Mouse (Mus musculus) R1 (cell line): Measurements from ENCODE around the gene Cblb.

Experiments
- DNase-seq: peaks from one replicate; pipeline ENCODE4 v3.0.0-alpha.2; 2018; ENCODE audit warnings: low read depth, low spot score

Gene Cblb

DNA sequence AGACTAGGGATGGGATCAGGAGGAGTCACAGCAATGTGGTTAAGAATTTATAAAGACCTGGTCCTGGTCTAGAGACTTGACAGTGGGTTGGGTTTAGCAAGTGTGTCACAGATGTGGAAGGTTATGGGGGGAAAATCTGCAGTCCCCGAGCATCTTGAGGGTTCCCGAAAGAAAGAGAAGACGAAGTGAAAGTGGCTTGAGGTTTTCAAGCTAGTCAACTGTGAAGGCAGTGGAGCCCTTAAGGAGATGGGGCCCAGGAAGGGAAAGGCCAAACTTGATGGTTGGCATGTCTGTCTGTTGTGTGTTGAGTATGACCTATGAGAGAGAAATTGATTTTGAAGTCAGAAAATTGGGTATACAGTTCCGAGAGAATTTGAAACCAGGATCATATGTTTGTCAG is 7.3 kb downstream of the Cblb start:
- no peak for DNase-seq

DNA sequence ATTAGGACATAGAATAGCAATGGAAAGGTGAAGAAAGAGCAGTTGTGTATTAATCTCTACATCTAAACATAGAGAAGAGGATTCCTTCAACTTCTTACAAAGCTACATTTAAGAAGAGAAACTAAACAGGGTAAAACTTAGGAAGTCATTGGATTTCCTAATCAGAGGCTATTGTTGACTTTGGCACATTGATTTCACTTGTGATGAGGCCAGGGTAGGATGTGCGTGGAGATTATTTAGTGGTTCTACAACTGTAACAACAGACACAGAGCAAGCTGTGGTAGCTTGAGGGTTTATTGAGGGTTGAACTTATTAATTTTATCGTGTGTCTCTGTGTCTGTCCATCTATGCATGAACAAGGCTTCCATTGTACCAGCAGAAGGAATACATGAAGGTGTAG is 7.8 kb downstream of the Cblb start:
- no peak for DNase-seq

DNA sequence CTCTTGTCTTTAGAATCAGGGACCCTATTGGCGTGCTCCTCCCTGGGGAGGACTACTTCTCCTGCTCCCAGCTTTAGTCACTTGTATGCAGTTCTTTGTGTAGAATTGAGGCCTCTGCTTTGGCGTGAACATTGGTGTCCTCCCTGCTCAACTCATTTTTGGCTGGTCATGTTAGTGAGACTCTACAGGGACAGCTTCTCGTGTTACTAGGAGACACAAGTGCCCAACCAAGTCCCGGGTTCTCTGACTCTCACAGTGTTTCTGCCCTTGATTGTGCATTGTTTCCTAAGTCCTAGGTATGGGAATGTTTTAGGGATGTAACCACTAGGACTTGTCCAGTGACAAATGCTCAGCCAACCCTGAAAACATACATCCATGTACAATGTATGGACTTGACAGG is 9.9 kb downstream of the Cblb start:
- no peak for DNase-seq

- no peak for DNase-seq
These were observed 11.8 kb downstream of the Cblb start for GRCm38 (mm10) chr16:52042667-52043379.

GRCm38 (mm10) chr16:52043380-52044117 is 12.5 kb downstream of the Cblb start:
- DNase-seq: no peak

DNA sequence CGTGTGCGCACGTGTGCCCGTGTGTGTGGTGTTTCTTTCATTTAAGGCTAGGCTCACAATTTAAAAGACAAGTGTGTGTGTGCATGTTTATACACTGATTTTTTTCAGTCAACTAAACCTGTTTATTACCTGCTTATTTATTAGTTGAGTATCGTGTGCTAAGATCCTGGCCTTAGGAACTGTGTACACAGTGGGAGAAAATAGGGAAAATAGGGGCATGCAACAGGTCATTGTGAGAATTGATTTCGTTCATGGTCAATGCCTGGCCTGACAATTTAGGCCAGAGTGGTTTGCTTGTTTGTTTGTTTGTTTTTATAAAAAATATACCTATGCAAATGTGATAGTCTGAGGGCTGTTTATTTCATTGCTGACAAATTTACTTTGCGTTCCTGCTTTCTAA is 13.5 kb downstream of the Cblb start:
- no peak for DNase-seq

- no peak for DNase-seq
These were observed 14.0 kb downstream of the Cblb start for GRCm38 (mm10) chr16:52044985-52045384.

GRCm38 (mm10) chr16:52046464-52046863 is 15.4 kb downstream of the Cblb start:
- no peak for DNase-seq

- DNase-seq: no peak
These were observed 20.1 kb downstream of the Cblb start for GRCm38 (mm10) chr16:52051106-52051505.

GRCm38 (mm10) chr16:52052734-52053133 is 21.7 kb downstream of the Cblb start:
- DNase-seq: no peak

GRCm38 (mm10) chr16:52055236-52055635 is 24.2 kb downstream of the Cblb start:
- DNase-seq: no peak

DNA sequence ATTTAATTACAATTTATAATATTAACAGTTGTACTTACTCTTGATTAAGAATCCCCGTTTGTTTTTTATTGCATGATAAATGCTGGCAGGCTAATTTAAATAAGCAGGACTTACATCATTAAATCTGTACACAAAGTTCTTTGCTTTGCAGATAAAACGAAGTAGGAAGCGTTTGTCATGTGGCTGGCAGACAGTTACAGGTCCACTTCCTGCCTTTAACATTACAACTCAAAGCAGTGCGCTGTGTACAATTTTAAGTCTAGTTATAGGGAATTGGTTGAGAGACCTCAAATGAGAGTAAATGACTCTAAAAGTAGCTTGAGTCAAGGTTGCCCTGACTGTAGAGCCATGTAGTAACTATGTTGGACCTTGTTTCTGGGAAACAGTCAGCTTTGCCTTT is 25.1 kb downstream of the Cblb start:
- no peak for DNase-seq

DNA sequence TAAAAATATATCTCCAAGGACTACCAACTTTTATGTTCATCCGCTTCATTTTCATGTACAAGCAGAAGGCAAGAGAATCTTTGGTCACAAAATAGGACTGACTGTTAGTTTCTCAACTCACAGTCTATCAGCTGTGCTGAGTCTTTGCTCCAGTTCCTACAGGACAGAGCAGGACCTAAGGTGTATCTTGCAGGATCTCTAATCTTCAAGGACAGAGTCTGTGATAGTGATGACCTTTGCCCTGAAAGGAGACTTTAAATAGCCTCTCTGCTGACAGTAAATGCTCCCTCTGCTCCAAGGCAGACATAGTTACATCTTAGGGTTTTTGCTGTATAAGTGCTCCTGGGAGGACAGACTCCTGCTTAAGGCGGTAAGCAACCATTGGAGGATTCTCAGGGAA is 26.3 kb downstream of the Cblb start:
- DNase-seq: no peak

DNA sequence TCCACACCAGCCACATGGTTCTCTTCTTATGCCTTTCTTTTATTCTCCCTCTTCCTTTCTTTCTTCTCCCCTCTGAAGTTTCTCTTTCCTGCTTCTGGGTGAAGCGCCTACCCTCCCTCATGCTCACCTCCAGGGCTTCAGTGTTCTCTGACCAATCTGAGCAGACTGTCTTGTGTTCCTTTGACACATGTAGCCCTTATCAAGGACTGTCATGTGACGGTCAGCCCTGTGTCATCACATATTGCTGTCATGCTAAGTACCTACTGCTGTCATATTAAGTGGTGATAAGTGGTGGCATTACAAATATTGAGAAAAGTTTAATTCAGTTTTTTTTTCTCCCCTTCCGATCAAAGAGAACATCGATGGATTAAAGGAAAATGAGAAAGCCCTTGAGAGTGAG is 28.5 kb downstream of the Cblb start:
- no peak for DNase-seq

DNA sequence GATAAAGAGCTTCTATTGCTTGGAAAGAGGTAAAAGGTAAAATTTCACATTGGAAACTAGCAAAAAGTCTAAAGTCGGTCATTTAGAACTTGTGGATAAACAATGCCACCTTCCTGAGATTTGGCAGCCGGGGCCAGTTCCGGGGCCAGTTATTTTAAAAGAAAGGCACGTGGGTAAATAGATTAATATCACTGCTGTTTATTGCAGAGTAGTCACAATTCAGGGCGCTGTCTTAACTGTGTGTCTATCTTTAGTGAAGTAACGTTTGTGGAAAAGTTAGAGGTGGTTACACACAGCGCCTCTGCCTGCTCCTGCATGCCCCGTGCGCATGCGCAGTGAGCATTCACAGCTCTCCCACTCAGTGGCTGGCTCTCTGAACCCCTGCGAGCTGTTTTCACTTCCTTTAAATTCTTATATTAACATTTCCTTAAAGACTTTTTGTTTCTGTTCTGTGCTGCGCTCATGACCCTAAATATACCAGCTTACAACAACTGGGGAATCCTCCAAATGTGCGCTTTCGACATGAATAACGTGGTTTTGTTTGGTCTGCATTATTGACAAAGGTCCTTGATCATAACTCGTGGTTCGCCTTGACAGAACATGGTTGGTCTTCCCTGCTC is 29.2 kb downstream of the Cblb start:
- DNase-seq: peak; percentile 60

- DNase-seq: no peak
These were observed 30.0 kb downstream of the Cblb start for GRCm38 (mm10) chr16:52061015-52061481.

DNA sequence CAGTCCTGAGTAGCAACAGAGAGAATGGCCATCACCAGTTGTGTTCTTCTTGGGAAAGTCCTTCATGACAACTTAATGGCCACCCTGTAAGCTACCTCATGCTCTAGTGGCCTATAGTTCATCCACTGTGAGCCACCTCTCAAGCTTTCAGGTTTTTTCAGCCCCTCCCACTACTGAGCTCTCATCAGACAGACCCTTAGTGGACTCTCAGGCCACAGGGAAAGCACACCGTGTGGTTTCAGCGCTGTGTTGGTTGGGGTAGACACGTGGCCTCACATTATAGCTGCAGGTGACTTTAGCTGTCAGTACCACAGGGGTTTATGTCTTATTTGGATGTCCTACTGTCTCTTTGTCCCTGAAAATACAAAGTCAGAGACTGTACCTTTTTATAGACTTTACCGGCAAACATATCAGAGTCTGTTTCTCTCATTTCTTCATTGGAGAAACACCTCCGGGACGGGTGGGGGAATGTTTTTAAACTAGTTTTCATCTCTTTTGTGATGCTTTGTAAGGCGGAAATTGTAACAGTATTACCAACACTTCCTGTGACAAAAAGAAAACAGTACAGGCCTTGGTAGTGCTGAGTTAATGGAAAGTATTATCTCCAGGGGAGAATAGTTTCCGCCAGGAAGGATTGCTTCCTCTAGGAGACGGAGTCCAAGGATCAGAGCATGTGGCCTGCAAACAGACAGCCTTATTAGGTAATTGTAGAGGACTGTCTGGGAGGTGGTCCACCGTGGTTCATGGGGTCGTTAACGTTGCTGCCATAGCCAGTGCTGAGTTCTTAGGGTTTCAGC is 33.5 kb downstream of the Cblb start:
- DNase-seq: peak; percentile 10

GRCm38 (mm10) chr16:52067632-52068516 is 36.8 kb downstream of the Cblb start:
- DNase-seq: no peak

DNA sequence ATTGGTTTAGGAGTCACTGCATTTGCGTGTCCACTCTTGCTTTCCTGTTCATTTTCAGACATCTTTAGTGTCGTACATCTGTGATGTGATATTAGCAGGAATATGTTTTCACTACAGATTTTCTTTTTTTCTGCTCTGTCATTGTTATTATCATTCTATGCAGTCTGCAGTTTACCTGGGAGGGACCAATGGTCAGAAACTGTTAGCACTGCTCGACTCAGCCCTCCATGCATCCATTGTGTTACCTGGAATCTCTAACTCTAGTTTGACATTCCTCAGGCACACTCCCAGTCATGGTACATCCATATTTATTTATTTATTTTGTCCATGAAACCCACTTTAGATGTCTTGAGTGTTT is 37.5 kb downstream of the Cblb start:
- no peak for DNase-seq

- no peak for DNase-seq
These were observed 38.6 kb downstream of the Cblb start for GRCm38 (mm10) chr16:52069648-52070047.

- no peak for DNase-seq
These were observed 39.1 kb downstream of the Cblb start for GRCm38 (mm10) chr16:52070128-52070527.
